Mouse (Mus musculus): ENCODE measurements at regions not wholly inside any gene's neighbourhood (a gene's known extent, or its start where the extent isn't known, plus 50 kb on each side); places are given as distances from the start of the nearest gene placed in this dataset.
A peak's percentile ranks its signal among the peaks of the same experiment; 100 is the strongest.

GRCm38 (mm10) chr11:7944373-7944772 is 720.0 kb downstream of the Tns3 start:
- no peak for DNase-seq (ENCODE audit: low spot score in 2 of 2)

- no peak for DNase-seq (ENCODE audit: low spot score in 2 of 2)
Measured at GRCm38 (mm10) chr11:7933611-7934010, 719.9 kb upstream of the Igfbp3 start.

GRCm38 (mm10) chr11:7932638-7933037 is 718.9 kb upstream of the Igfbp3 start:
- DNase-seq (ENCODE audit: low spot score in 2 of 2) = no peak

- DNase-seq (ENCODE audit: low spot score in 2 of 2) = no peak
Measured at GRCm38 (mm10) chr11:7931064-7931797, 717.5 kb upstream of the Igfbp3 start.

GRCm38 (mm10) chr11:7927676-7928075 is 714.0 kb upstream of the Igfbp3 start:
- DNase-seq (ENCODE audit: low spot score in 2 of 2) = peak in 1 of 2 experiments; percentile 16

- no peak for DNase-seq (ENCODE audit: low spot score in 2 of 2)
Measured at GRCm38 (mm10) chr11:7912036-7912435, 698.3 kb upstream of the Igfbp3 start.

GRCm38 (mm10) chr11:7900266-7900665 is 686.5 kb upstream of the Igfbp3 start:
- no peak for DNase-seq (ENCODE audit: low spot score in 2 of 2)

GRCm38 (mm10) chr11:7898204-7898603 is 684.5 kb upstream of the Igfbp3 start:
- no peak for DNase-seq (ENCODE audit: low spot score in 2 of 2)

- DNase-seq (ENCODE audit: low spot score in 2 of 2) = no peak
Measured at GRCm38 (mm10) chr11:7880506-7880905, 666.8 kb upstream of the Igfbp3 start.

GRCm38 (mm10) chr11:7864116-7864515 is 650.4 kb upstream of the Igfbp3 start:
- DNase-seq (ENCODE audit: low spot score in 2 of 2) = no peak

GRCm38 (mm10) chr11:7863711-7864110 is 650.0 kb upstream of the Igfbp3 start:
- DNase-seq (ENCODE audit: low spot score in 2 of 2) = no peak

- no peak for DNase-seq (ENCODE audit: low spot score in 2 of 2)
Measured at GRCm38 (mm10) chr11:7862547-7862946, 648.8 kb upstream of the Igfbp3 start.

GRCm38 (mm10) chr11:7852612-7853011 is 638.9 kb upstream of the Igfbp3 start:
- no peak for DNase-seq (ENCODE audit: low spot score in 2 of 2)

GRCm38 (mm10) chr11:7838311-7839237 is 624.9 kb upstream of the Igfbp3 start:
- DNase-seq (ENCODE audit: low spot score in 2 of 2) = no peak

- DNase-seq (ENCODE audit: low spot score in 2 of 2) = no peak
Measured at GRCm38 (mm10) chr11:7837486-7837885, 623.8 kb upstream of the Igfbp3 start.

GRCm38 (mm10) chr11:7834151-7834550 is 620.4 kb upstream of the Igfbp3 start:
- no peak for DNase-seq (ENCODE audit: low spot score in 2 of 2)

- DNase-seq (ENCODE audit: low spot score in 2 of 2) = no peak
Measured at GRCm38 (mm10) chr11:7832376-7832775, 618.7 kb upstream of the Igfbp3 start.

- DNase-seq (ENCODE audit: low spot score in 2 of 2) = no peak
Measured at GRCm38 (mm10) chr11:7829770-7830169, 616.0 kb upstream of the Igfbp3 start.

- DNase-seq (ENCODE audit: low spot score in 2 of 2) = no peak
Measured at GRCm38 (mm10) chr11:7828001-7828400, 614.3 kb upstream of the Igfbp3 start.

GRCm38 (mm10) chr11:7827402-7827801 is 613.7 kb upstream of the Igfbp3 start:
- no peak for DNase-seq (ENCODE audit: low spot score in 2 of 2)

- DNase-seq (ENCODE audit: low spot score in 2 of 2) = no peak
Measured at GRCm38 (mm10) chr11:7815750-7816149, 602.0 kb upstream of the Igfbp3 start.

GRCm38 (mm10) chr11:7814556-7814955 is 600.8 kb upstream of the Igfbp3 start:
- DNase-seq (ENCODE audit: low spot score in 2 of 2) = no peak

- DNase-seq (ENCODE audit: low spot score in 2 of 2) = no peak
Measured at GRCm38 (mm10) chr11:7812436-7812835, 598.7 kb upstream of the Igfbp3 start.
